Mouse (Mus musculus) layer of hippocampus, adult 2 months (tissue): ENCODE results near the gene Ncoa4. TPM values are rescaled to one million over a fixed set of nuclear protein-coding genes. Genes with fewer than 3 reads are reported as not detected.
A peak's percentile ranks its signal among the peaks of the same experiment; 100 is the strongest.
"Not testable (repeated sequence)": the region's sequence is repeated elsewhere in the genome, so short reads cannot be mapped to it uniquely, and the experiment has no call there.

ENCODE experiments used
- DNase-seq, 2 experiments: peaks; one replicate each; pipeline ENCODE4 v3.0.0; 2022; ENCODE audit warnings: low spot score in 2 of 2
- H3K27ac ChIP-seq: fragments of 200-600 bp; 2 replicates; pipeline ENCODE4 v1.8.1; 2022
- H3K4me3 ChIP-seq: fragments of 200-600 bp; 2 replicates; pipeline ENCODE4 v1.8.1; 2022; ENCODE audit warnings: mild to moderate bottlenecking
- CTCF ChIP-seq: fragments of 200-600 bp; conservative IDR thresholded peaks from 2 replicates; pipeline ENCODE4 v1.8.1; 2022; ENCODE audit warnings: antibody characterized with exemption, mild to moderate bottlenecking, moderate library complexity
- total RNA-seq, 2 experiments: library from RNA; stranded (reverse); gene quantifications; 2 replicates each; pipeline ENCODE4 v1.2.3; 2021

The Ncoa4 gene
- total RNA-seq, 2 experiments from 2014 or later, result 99.1 to 107 TPM

- TF ChIP-seq CTCF, result no peak
- no peak for DNase-seq
- no peak overlapping the region for H3K4me3 ChIP-seq
- H3K27ac ChIP-seq, result no peak overlapping the region
These were observed 31.1 kb downstream of the Ncoa4 start for GRCm38 (mm10) chr14:32190627-32191391.

GRCm38 (mm10) chr14:32191926-32192325 lies 32.3 kb downstream of the Ncoa4 start:
- no peak overlapping the region for H3K4me3 ChIP-seq
- no peak for DNase-seq
- no peak overlapping the region for H3K27ac ChIP-seq
- no peak for TF ChIP-seq CTCF

GRCm38 (mm10) chr14:32192437-32192836 lies 32.8 kb downstream of the Ncoa4 start:
- peak; percentile 33 to 59 for DNase-seq
- no peak overlapping the region for H3K27ac ChIP-seq
- TF ChIP-seq CTCF, result peak; percentile 84

DNA sequence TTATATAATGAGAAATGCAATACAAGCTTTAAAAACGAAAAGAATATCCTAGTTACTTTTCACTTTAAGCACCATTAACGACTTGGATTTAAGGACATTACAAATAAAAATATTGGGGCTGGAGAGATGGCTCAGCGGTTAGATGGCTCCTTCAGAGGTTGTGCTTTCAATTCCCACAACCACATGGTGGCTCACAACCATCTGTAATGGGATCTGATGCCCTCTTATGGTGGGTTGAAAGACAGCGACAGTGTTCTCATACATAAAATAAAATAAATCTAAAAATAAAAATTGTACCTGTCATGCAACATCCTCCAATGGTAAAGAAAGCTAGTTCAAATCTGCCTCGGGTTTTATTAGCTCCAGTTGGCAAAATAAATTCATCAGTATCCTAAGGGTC lies 33.9 kb downstream of the Ncoa4 start:
- DNase-seq, H3K27ac ChIP-seq, H3K4me3 ChIP-seq: not testable (repeated sequence)
- TF ChIP-seq CTCF, result peak; percentile 54

More at GRCm38 (mm10) chr14:32192437-32192836, 32.8 kb downstream of the Ncoa4 start:
- H3K4me3 ChIP-seq, result no peak overlapping the region

GRCm38 (mm10) chr14:32201354-32201753 lies 41.7 kb downstream of the Ncoa4 start:
- Histone ChIP-seq H3K27ac (peak overlapping the region; percentile 90), H3K4me3 (peak overlapping the region; percentile 91)
- DNase-seq, result peak in 1 of 2 experiments; percentile 3
- no peak for TF ChIP-seq CTCF

DNA sequence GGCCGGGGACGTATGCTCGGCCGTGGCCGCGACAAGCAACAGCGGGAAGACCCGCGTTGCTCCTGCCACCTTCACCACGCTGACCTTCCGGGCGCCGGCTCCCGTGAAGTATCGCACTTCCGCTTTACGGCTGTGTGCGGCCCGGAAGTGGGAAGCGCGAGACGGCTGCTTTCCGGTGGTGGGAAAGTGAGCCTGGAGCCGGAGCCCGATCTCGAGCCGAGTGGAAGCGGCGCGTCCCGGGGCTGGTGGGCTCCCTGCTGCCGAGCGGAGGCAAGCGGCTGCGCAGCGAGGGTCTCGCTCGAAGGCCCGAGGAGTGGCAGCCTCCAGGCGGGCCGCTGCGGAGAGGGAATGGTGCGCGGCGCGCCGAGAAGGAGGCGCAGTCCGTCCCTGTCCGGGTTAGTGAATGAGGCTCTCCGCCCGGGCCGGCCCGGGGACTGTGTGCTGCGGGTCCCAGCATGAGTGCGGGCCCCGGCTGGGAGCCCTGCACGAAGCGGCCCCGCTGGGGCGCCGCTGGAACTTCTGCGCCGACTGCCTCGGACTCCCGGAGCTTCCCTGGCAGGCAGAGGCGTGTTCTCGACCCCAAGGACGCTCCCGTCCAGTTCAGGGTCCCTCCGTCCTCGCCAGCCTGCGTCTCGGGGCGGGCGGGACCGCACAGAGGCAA lies 42.3 kb downstream of the Ncoa4 start, which contains the start of the genes Timm23 and Parg:
Timm23 (minus strand) TSS at position 108 of the 661 bp plus-strand sequence.
Parg (plus strand) TSS at position 159 of the 661 bp plus-strand sequence.
- peak within 1 kb of the TSS; percentile 91 for H3K4me3 ChIP-seq
- no peak for TF ChIP-seq CTCF
- peak; percentile 87 to 89 for DNase-seq
- H3K27ac ChIP-seq, result peak within 1 kb of the TSS; percentile 90

DNA sequence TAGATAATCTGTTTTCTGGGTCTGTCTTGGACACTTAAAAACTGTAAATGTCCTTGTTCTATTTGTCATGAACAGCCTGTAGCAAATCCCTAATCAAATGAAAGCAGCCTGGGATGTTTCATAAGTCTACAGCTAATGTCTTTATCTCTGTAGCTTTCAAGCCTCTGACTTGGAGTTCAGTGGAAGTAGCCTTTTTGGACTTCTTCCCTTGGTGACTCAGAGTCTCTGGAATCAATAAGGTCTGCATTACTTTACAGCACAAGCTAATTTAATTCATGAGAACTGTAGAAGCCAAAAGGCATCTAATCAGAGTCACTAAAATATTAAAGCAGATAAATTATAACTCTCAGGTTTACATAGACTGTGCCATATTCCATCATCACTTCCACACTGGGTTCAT lies 66.9 kb downstream of the Ncoa4 start:
- DNase-seq, result no peak
- Histone ChIP-seq H3K27ac (no peak overlapping the region), H3K4me3 (no peak overlapping the region)
- TF ChIP-seq CTCF, result no peak

DNA sequence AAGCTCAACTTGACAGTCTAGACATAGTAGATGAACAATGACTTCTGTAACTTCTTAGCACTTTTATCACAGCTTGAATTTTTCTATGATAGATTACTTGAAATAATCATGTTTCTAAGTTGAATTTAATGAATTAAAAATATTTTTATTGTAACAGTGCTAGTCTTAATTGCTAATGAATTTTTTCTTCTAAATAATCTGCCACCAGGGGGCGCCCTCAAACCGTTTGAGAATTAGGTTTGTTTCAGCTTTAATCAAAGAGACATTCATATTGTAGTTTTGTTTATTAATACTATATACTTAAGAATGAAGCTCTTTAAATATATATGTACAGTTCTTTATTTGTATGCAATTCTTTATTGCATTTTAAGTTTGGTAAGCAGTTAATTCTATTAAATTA lies 69.3 kb downstream of the Ncoa4 start:
- Histone ChIP-seq H3K4me3 (no peak overlapping the region), H3K27ac (no peak overlapping the region)
- peak; percentile 47 to 81 for DNase-seq
- TF ChIP-seq CTCF, result peak; percentile 95

Other genes starting within 250 kb of the Ncoa4 start
- 1 to 10 TPM; 2.3 to 2.4 TPM for gene Galnt15, start 130.9 kb upstream of the Ncoa4 start, total RNA-seq
- gene Oxnad1, start 74.5 kb upstream of the Ncoa4 start, total RNA-seq, result 10 to 100 TPM; 11.5 to 16.4 TPM
- gene Dph3, start 74.1 kb upstream of the Ncoa4 start, total RNA-seq, result 10 to 100 TPM; 31.8 to 35.9 TPM
- not detected for gene Msmb, start 17.8 kb upstream of the Ncoa4 start, total RNA-seq
- 10 to 100 TPM; 74.0 to 78.7 TPM for gene Timm23, start 42.0 kb downstream of the Ncoa4 start, total RNA-seq
- gene Parg, start 42.1 kb downstream of the Ncoa4 start, total RNA-seq, result 10 to 100 TPM; 42.8 to 50.8 TPM
- gene Ogdhl, start 162.2 kb downstream of the Ncoa4 start, total RNA-seq, result 10 to 100 TPM; 89.9 to 96.3 TPM
- gene 1700024G13Rik, start 228.5 kb downstream of the Ncoa4 start, total RNA-seq, result under 1 TPM in 1 of 2 experiments, not detected in 1; 0.61 TPM